Mouse (Mus musculus): ENCODE measurements around the gene Cdh22. TPM values are rescaled to one million over a fixed set of nuclear protein-coding genes. Genes with fewer than 3 reads are reported as not detected.

The Cdh22 gene
- polyA plus RNA-seq, 1 experiment from 2014 or later: 2.8 TPM

GRCm38 (mm10) chr2:165191483-165191882 is 43.2 kb downstream of the Cdh22 start:
- WGBS: 83% methylated on average over 7 of the region's 7 CpGs
- Histone ChIP-seq H3K4me3 (no peak overlapping the region), H3K4me1 (peaks cover 31% of the 10 kb centered on the region), H3K9me3 (no peaks in the 10 kb centered on the region), H3K27ac (no peak overlapping the region), H3K27me3 (ENCODE audit: poor library complexity, severe bottlenecking) (peaks cover 73% of the 10 kb centered on the region), H3K36me3 (replicated peaks) (no peaks in the 10 kb centered on the region)
- no peak for DNase-seq (ENCODE audit: extremely low spot score, low spot score)

- Histone ChIP-seq H3K4me1 (peaks cover 13% of the 10 kb centered on the region), H3K36me3 (replicated peaks) (no peaks in the 10 kb centered on the region), H3K4me3 (no peak overlapping the region), H3K9me3 (no peaks in the 10 kb centered on the region), H3K27me3 (ENCODE audit: poor library complexity, severe bottlenecking) (peaks cover 54% of the 10 kb centered on the region), H3K27ac (no peak overlapping the region)
- DNase-seq (ENCODE audit: extremely low spot score, low spot score): no peak
- 68% methylated on average over 3 of the region's 3 CpGs for WGBS
Measured at GRCm38 (mm10) chr2:165189546-165189945, 45.1 kb downstream of the Cdh22 start.

- Histone ChIP-seq H3K27me3 (ENCODE audit: poor library complexity, severe bottlenecking) (peaks cover 53% of the 10 kb centered on the region), H3K4me3 (no peak overlapping the region)
Measured at GRCm38 (mm10) chr2:165187648-165188380, 46.8 kb downstream of the Cdh22 start.

GRCm38 (mm10) chr2:165184015-165184633 is 50.5 kb downstream of the Cdh22 start:
- Histone ChIP-seq H3K9me3 (no peaks in the 10 kb centered on the region), H3K36me3 (replicated peaks) (no peaks in the 10 kb centered on the region), H3K4me3 (no peak overlapping the region), H3K27ac (peak overlapping the region; percentile 59), H3K27me3 (ENCODE audit: poor library complexity, severe bottlenecking) (peaks cover 79% of the 10 kb centered on the region), H3K4me1 (peaks cover 43% of the 10 kb centered on the region)
- 45% methylated on average over 9 of the region's 9 CpGs for WGBS
- no peak for DNase-seq (ENCODE audit: extremely low spot score, low spot score)

More at GRCm38 (mm10) chr2:165187648-165188380, 46.8 kb downstream of the Cdh22 start:
- DNase-seq (ENCODE audit: extremely low spot score, low spot score): no peak
- Histone ChIP-seq H3K27ac (no peak overlapping the region), H3K4me1 (peaks cover 28% of the 10 kb centered on the region), H3K9me3 (no peaks in the 10 kb centered on the region), H3K36me3 (replicated peaks) (no peaks in the 10 kb centered on the region)
- 79% methylated on average over 9 of the region's 9 CpGs for WGBS

- H3K4me3 ChIP-seq: no peak overlapping the region
- H3K4me1 ChIP-seq: peaks cover 46% of the 10 kb centered on the region
- no peak for DNase-seq (ENCODE audit: extremely low spot score, low spot score)
- H3K9me3 ChIP-seq: no peaks in the 10 kb centered on the region
- peak overlapping the region; percentile 21; the same call in 1 of the 2 replicates for H3K27ac ChIP-seq
- no peaks in the 10 kb centered on the region for H3K36me3 ChIP-seq (replicated peaks)
- H3K27me3 ChIP-seq (ENCODE audit: poor library complexity, severe bottlenecking): peaks cover 80% of the 10 kb centered on the region
- 66% methylated on average over 11 of the region's 11 CpGs for WGBS
Measured at GRCm38 (mm10) chr2:165182085-165182976, 52.3 kb downstream of the Cdh22 start.

- no peaks in the 10 kb centered on the region for H3K36me3 ChIP-seq (replicated peaks)
- H3K4me1 ChIP-seq: peaks cover 57% of the 10 kb centered on the region
- 55% methylated on average over 10 of the region's 10 CpGs for WGBS
- H3K27ac ChIP-seq: no peak overlapping the region
- no peak overlapping the region for H3K4me3 ChIP-seq
- H3K9me3 ChIP-seq: no peaks in the 10 kb centered on the region
- peaks cover 100% of the 10 kb centered on the region for H3K27me3 ChIP-seq (ENCODE audit: poor library complexity, severe bottlenecking)
- no peak for DNase-seq (ENCODE audit: extremely low spot score, low spot score)
Measured at GRCm38 (mm10) chr2:165179231-165179630, 55.4 kb downstream of the Cdh22 start.

GRCm38 (mm10) chr2:165176965-165177364 is 57.7 kb downstream of the Cdh22 start:
- Histone ChIP-seq H3K27me3 (ENCODE audit: poor library complexity, severe bottlenecking) (peaks cover 95% of the 10 kb centered on the region), H3K4me1 (peaks cover 39% of the 10 kb centered on the region), H3K4me3 (no peak overlapping the region), H3K9me3 (no peaks in the 10 kb centered on the region), H3K36me3 (replicated peaks) (no peaks in the 10 kb centered on the region), H3K27ac (peak overlapping the region; percentile 15; the same call in 1 of the 2 replicates)
- no peak for DNase-seq (ENCODE audit: extremely low spot score, low spot score)
- 25% methylated on average over 9 of the region's 9 CpGs for WGBS

GRCm38 (mm10) chr2:165166664-165167435 is 67.8 kb downstream of the Cdh22 start:
- peak; percentile 40 for DNase-seq (ENCODE audit: extremely low spot score, low spot score)
- Histone ChIP-seq H3K4me3 (no peak overlapping the region; the same call in 1 of the 2 replicates), H3K4me1 (peaks cover 53% of the 10 kb centered on the region), H3K36me3 (replicated peaks) (no peaks in the 10 kb centered on the region), H3K9me3 (no peaks in the 10 kb centered on the region), H3K27me3 (ENCODE audit: poor library complexity, severe bottlenecking) (peaks cover 94% of the 10 kb centered on the region), H3K27ac (peak overlapping the region; percentile 54; the same call in 1 of the 2 replicates)
- 11% methylated on average over 18 of the region's 18 CpGs for WGBS

- 5% methylated on average over 5 of the region's 5 CpGs for WGBS
- Histone ChIP-seq H3K4me1 (peaks cover 72% of the 10 kb centered on the region), H3K27me3 (ENCODE audit: poor library complexity, severe bottlenecking) (peaks cover 69% of the 10 kb centered on the region), H3K27ac (no peak overlapping the region), H3K4me3 (no peak overlapping the region), H3K9me3 (no peaks in the 10 kb centered on the region), H3K36me3 (replicated peaks) (no peaks in the 10 kb centered on the region)
- DNase-seq (ENCODE audit: extremely low spot score, low spot score): no peak
Measured at GRCm38 (mm10) chr2:165162221-165162620, 72.4 kb downstream of the Cdh22 start.

GRCm38 (mm10) chr2:165160466-165160865 is 74.2 kb downstream of the Cdh22 start:
- Histone ChIP-seq H3K27ac (no peak overlapping the region), H3K27me3 (ENCODE audit: poor library complexity, severe bottlenecking) (peaks cover 58% of the 10 kb centered on the region), H3K9me3 (no peaks in the 10 kb centered on the region), H3K4me3 (no peak overlapping the region), H3K36me3 (replicated peaks) (no peaks in the 10 kb centered on the region), H3K4me1 (peaks cover 58% of the 10 kb centered on the region)
- DNase-seq (ENCODE audit: extremely low spot score, low spot score): peak; percentile 60
- 11% methylated on average over 5 of the region's 5 CpGs for WGBS

GRCm38 (mm10) chr2:165159055-165159688 is 75.5 kb downstream of the Cdh22 start:
- no peaks in the 10 kb centered on the region for H3K9me3 ChIP-seq
- DNase-seq (ENCODE audit: extremely low spot score, low spot score): peak; percentile 67
- peaks cover 47% of the 10 kb centered on the region for H3K4me1 ChIP-seq
- 16% methylated on average over 15 of the region's 15 CpGs for WGBS
- no peaks in the 10 kb centered on the region for H3K36me3 ChIP-seq (replicated peaks)
- 0 out of 2 replicates have a peak overlapping the region, but pooled peaks have one; percentile 5 for H3K27ac ChIP-seq
- H3K27me3 ChIP-seq (ENCODE audit: poor library complexity, severe bottlenecking): peaks cover 49% of the 10 kb centered on the region
- no peak overlapping the region for H3K4me3 ChIP-seq

Measured in forebrain, embryonic 10.5 days (tissue).